Comparison of ENCODE assay signal across 24 mouse cellular contexts in the genomic region with DNA sequence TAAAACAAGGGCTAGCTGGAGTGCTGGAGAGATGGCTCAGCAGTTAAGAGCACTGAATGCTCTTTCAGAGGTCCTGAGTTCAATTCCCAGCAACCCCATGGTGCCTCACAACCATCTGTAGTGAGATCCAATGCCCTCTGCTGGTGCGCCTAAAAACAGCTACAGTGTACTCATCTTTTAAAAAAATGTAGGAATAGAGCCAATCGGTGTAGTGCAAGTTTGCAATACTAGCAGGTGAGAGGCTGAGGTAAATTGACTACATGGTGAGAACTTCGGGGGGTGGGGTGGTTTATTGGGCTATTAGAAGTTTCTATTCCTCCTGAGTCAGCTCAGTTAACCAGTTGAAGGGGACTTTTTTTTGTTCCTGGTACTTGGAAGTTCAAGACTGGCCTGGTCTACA. TPM values are rescaled to one million over a fixed set of nuclear protein-coding genes. Genes with fewer than 3 reads are reported as not detected.
"Had no signal": no experiment of that assay in that cellular context is flagged by ENCODE, and none has a peak within 500 bp of the region (broad histone marks: within the 10 kb centered on the region; RNA-seq: fewer than 3 reads in every experiment).

No protein-coding gene starts in this region.

- H3K4me3 ChIP-seq: lung, embryonic 15.5 days; midbrain, embryonic 10.5 days; midbrain, embryonic 12.5 days; myocyte; neural tube, embryonic 13.5 days; neural tube, embryonic 15.5 days; stomach, embryonic 15.5 days had no signal

- H3K27me3 ChIP-seq: midbrain, embryonic 12.5 days; neural tube, embryonic 13.5 days; neural tube, embryonic 15.5 days; stomach, embryonic 15.5 days had no signal

- H3K4me2 ChIP-seq: lung, embryonic 15.5 days; midbrain, embryonic 12.5 days; neural tube, embryonic 13.5 days; neural tube, embryonic 15.5 days; stomach, embryonic 15.5 days had no signal

- H3K4me1 ChIP-seq: lung, embryonic 15.5 days; stomach, embryonic 15.5 days had no signal

- H3K9ac ChIP-seq: lung, embryonic 15.5 days; midbrain, embryonic 12.5 days; neural tube, embryonic 13.5 days; neural tube, embryonic 15.5 days; stomach, embryonic 15.5 days had no signal

- DNase-seq: lung, adult 18-20 months; lung, postnatal 4 days; midbrain, embryonic 14.5 days; retina, postnatal 1 day; right cerebral cortex, adult 18-20 months; right cerebral cortex, postnatal 14 days; thymus, adult 2 months; thymus, postnatal 25 days; thymus, postnatal 4 days had no signal

- H3K27ac ChIP-seq: lung, embryonic 15.5 days; midbrain, embryonic 10.5 days; midbrain, embryonic 12.5 days; neural tube, embryonic 13.5 days; neural tube, embryonic 15.5 days; stomach, embryonic 15.5 days; stomach, postnatal 0 days had no signal

- H3K36me3 ChIP-seq: lung, embryonic 15.5 days; midbrain, embryonic 10.5 days; midbrain, embryonic 12.5 days; neural tube, embryonic 13.5 days; neural tube, embryonic 15.5 days; stomach, embryonic 15.5 days had no signal

- ATAC-seq: lung, postnatal 0 days; midbrain, embryonic 16.5 days had no signal

- H3K9me3 ChIP-seq: lung, embryonic 15.5 days; midbrain, embryonic 10.5 days; midbrain, embryonic 12.5 days; neural tube, embryonic 13.5 days; neural tube, embryonic 15.5 days; stomach, embryonic 15.5 days had no signal

RNA-seq across cellular contexts. Expression of a gene that starts 7.3 kb away (rescaled TPM):
- total RNA-seq: megakaryocyte, adult 5-6 weeks had no signal

RNA-seq across cellular contexts. Expression of a gene that starts 21.2 kb away (rescaled TPM):
- total RNA-seq: megakaryocyte, adult 5-6 weeks; megakaryocyte-erythroid progenitor cell, adult 5-6 weeks had no signal
- polyA plus RNA-seq: lung, embryonic 15.5 days; lung, postnatal 0 days; midbrain, embryonic 10.5 days; myocyte; neural tube, embryonic 11.5 days; stomach, embryonic 15.5 days; stomach, postnatal 0 days; testis, adult 2 months; thymus, adult 2 months; urinary bladder, adult 2 months had no signal
